Mouse (Mus musculus): ENCODE measurements around the gene Foxb1.

DNA sequence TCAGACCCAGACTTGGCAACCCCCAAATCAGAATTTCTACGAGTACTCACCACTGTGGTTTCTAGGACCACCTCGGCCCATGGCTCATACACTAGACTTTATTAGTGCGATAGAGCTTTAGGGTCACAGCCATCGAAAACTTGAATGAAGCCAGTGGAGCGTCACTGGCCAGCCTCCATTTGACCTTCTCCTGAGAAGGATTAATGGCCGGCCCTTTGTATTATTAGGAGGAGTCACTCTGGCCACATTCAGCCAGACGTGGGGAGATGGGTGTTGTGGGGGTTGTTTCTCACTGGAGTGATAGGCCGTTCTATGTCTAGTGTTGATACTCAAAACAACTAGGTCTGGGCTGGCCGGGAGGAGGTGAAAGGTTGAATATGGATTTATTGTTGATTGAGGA lies 42.3 kb downstream of the Foxb1 start:
- TF ChIP-seq CTCF (IDR thresholded peaks at IDR 0.05; ENCODE audit: low read depth, low read length): no peak
- no peak for TF ChIP-seq TAL1 (conservative IDR thresholded peaks at IDR 0.05; ENCODE audit: low read depth, low read length)
- TF ChIP-seq GATA1 (IDR thresholded peaks at IDR 0.05; ENCODE audit: borderline replicate concordance, low read length): no peak

All from G1E (cell line).